Mouse (Mus musculus) heart, postnatal 0 days (tissue): ENCODE measurements around the gene Ang4.

ENCODE experiments used
- CTCF ChIP-seq: IDR thresholded peaks from 2 replicates; pipeline ENCODE4 v1.5.1; 2016; ENCODE audit warnings: antibody characterized with exemption, control low read depth, low read depth
- EP300 ChIP-seq: IDR thresholded peaks from 2 replicates; pipeline ENCODE4 v1.6.1; 2016; ENCODE audit warnings: antibody characterized with exemption, low read depth

GRCm38 (mm10) chr14:51773490-51773889 is at the start of gene Ang4:
- no peak for TF ChIP-seq CTCF
- TF ChIP-seq EP300: no peak
